Mouse (Mus musculus) urinary bladder, postnatal 25 days (tissue): ENCODE measurements at regions not wholly inside any gene's neighbourhood (a gene's known extent, or its start where the extent isn't known, plus 50 kb on each side); places are given as distances from the start of the nearest gene placed in this dataset.
"Not testable (repeated sequence)": the region's sequence is repeated elsewhere in the genome, so short reads cannot be mapped to it uniquely, and the experiment has no call there.

Experiments used
- DNase-seq: peaks from one replicate; pipeline ENCODE4 v3.0.0; 2022; ENCODE audit warnings: low spot score

- no peak for DNase-seq
These were observed 197.0 kb upstream of the Serp2 start for GRCm38 (mm10) chr14:76753734-76754133.

GRCm38 (mm10) chr14:76749178-76749577 is 192.5 kb upstream of the Serp2 start:
- no peak for DNase-seq

DNA sequence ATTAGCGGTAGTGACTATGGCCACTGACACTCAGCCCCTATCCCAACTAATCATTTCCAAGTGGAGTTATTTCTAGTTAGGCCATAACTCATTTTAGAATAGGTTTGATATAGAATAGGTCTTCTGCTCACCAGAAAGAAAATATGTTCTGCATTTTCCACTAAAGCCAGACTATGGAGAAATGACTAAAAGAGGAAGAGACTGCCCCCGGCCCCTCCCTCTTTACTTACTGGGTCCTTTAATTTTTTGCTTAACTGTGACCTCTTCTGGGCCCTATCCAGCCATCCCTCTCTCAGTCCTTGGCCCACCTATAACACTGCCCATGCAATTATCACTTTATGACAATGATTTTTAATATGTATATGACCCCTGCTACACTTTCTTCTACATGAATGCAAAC is 192.0 kb upstream of the Serp2 start:
- no peak for DNase-seq

DNA sequence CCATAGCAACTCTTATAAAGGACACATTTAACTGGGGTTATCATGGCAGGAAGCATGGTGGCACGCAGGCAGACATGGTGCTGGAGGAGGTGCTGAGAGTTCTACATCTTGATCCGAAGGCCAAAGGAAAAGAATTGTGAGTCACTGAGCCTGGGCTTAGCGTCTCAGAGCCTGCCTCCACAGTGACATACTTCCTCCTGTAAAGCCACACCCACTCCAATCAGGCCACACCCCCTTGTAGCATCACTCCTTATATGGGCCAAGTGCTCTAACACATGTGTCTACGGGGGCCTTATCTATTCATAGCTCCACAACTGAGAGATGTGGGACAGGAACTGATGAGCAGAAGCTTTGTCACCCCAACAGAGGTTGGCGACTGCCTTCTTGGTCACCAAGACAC is 191.1 kb upstream of the Serp2 start:
- no peak for DNase-seq

GRCm38 (mm10) chr14:76746282-76746681 is 189.6 kb upstream of the Serp2 start:
- DNase-seq: no peak

DNA sequence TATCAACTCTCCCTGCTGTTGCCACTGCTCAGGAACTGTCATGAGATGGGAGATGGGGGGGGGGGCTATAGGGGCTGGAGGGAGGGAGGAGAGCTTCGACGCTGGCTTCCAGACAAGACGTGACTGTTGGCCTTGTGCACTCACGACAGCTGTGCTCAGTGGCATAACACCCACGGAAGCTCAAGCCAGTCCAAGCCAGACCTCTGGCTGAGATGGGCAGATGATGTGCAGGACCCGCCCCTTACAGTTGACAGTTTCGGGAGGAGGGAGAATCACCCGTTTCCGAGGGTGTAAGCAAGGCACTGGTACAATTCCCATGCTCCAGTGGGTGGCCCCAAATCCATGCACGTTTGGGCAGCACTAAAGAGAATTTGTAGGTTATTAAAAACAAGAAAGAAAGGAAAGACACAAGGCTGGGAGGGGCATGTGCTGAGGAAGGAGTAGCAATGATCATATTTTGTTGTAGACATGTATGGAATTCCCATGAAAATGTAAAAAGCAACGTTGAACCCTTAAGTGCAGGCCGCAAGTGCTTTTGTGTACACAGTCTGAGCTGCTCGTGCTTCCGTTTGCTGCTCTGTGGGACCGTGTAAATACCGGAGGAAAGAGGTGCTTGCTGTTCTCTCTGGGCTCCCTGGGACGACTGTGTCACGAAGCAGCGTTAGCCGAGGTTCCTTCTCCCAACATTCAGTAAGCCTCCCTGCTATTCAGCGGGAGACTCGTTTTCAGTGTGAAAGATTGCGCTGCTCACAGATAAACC is 188.2 kb upstream of the Serp2 start:
- no peak for DNase-seq

DNA sequence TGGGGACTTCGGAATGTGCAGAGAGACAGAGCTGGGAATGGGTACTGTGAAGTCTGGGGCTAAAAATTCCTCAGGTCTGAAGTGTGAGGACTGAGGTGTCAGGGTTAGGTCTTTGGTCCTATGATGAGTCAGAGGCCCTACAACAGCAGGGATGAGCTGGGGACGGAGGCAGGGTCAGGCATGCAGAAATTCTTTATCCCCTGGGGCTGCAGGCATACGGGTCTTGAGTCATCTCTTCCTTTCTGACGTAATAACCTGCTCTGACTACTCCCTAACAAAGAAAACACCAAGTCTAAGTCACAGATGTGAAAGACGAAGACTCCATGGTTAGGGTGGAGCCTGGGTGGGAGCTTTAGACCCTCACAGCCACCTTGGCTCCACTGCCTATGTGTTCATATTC is 185.6 kb upstream of the Serp2 start:
- no peak for DNase-seq

DNA sequence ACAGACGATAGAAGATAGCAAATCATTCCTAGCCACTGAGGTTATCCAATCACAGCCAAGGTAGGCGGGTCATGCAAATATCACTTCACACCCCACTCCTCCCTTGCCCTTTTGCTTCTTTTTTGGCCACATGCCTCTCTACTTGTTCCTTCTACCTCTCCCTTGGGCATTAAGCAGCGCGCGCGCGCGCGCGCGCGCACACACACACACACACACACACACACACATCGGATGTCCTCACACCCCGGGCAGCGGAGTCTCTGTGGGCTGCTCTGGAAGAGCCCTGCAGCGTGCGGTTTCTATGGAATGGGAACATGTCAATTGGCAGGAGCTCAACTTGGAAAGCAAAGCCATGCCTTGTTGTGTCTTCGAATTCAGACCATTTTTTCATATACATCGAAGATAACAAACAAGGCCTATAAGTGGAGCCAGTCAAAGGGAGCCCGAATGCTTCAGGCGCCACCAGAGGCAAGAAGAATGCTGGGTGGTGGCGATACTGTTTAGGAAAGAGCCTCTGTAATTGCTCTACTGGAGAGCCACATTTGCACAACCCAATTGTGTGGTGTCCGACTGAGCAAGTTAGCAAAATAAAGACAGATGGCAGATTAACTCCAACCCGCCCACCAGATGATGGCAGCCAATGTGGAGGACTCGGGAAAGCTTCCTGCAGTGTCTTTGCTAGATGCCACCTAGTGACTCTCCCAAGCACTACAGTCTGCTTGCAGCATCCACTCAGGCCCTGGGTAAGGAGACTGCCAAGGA is 183.3 kb upstream of the Serp2 start:
- no peak for DNase-seq

GRCm38 (mm10) chr14:76735997-76736396 is 179.3 kb upstream of the Serp2 start:
- no peak for DNase-seq

DNA sequence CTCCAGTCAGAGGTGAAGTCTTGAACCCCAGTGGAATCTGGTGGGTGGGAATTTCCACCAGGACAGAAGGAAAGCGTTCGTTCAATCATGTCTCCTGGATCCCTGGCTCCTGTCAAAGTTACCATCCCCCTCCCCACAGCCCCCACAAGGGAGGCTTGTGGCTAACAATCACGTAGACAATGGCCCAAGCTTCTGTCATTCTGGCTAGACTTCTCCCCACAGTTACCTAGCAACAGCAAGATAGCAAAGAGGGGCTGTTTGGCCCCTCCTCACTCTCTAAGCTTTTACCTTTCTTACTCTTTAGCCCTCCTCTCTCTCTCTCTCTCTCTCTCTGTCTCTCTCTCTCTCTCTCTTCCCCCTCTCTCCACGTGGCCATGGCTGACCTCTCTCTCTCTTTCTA is 178.4 kb upstream of the Serp2 start:
- DNase-seq: no peak

GRCm38 (mm10) chr14:76733258-76733823 is 176.7 kb upstream of the Serp2 start:
- no peak for DNase-seq

DNA sequence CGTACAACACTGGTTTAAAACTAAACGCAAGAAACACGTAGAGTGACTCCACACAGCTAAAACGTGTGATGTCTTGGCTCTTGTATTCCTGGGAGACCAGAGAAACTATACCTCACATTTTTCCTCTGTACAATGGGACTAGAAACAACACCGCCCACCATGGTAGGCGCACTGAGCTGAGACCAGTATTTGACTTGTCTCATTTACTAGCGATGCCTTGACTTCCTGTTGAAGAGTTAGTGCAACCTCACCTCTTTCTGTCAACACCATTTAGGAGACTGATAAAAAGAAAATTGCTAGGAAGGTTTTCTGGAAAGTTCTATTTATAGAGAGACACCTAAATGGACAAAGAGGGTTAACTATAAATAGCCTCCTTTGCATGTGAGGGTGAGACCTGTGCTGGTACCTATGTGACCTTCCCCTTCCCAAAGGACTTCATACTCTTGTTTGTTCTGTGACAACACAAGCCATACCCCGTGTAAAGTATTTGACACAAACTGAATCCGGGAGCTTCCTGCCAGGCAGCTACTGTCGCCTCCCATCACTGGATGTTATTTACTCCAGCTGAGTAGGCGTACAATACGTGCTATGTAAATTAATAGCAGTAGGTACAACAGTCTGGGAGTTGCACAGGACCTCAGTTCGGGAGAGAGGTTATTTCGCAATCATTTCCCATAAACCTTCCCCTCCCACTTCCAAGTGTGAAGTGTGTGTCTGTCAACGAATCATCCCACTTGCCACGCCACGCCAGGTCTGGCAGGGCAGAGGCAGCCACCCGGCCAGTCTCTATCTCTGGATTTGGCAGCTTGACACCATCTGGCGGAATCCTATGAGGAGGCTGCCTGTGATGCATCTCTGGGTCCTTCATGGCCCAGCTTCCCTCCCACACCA is 174.7 kb upstream of the Serp2 start:
- no peak for DNase-seq

DNA sequence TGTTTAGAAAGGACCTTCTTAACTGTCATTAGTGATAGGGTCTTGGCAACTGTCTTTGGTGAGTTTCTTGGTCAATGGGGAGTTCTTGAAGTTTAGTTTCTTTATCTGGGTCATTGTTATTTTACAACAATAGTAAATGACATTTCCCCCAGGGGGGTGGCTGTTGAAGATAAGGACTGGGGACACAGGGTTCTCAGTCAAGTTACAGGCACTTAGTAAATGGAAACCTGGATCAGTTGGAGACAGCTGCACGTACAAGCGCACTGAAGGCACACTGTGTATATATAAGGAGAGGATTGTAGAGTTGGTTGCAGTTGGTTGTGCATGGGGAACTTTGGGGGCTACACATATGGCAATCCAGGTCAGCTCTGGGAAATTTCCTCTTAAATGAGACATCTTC is 169.2 kb upstream of the Serp2 start:
- no peak for DNase-seq

GRCm38 (mm10) chr14:76725231-76725630 is 168.5 kb upstream of the Serp2 start:
- not testable (repeated sequence) for DNase-seq

GRCm38 (mm10) chr14:76724826-76725225 is 168.1 kb upstream of the Serp2 start:
- DNase-seq: no peak

DNA sequence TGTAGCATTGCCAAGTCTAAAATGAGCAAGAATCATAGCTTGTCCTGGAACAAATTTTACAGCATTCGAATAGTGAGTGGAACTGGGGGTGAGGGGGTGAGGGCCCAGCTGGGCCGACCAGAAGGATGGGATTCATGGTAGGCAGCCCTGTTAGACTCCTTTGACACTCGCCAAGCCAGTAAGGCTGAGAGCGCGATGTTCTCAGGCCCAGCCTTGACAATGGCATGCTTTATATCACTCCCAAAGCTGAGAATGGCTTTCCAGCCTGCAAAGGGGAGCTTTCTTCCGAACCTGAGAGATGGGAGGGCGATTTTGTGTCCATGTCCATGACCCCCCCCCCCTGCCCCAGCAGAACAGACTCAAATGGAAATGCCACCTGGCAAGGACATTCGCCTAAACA is 167.7 kb upstream of the Serp2 start:
- no peak for DNase-seq

DNA sequence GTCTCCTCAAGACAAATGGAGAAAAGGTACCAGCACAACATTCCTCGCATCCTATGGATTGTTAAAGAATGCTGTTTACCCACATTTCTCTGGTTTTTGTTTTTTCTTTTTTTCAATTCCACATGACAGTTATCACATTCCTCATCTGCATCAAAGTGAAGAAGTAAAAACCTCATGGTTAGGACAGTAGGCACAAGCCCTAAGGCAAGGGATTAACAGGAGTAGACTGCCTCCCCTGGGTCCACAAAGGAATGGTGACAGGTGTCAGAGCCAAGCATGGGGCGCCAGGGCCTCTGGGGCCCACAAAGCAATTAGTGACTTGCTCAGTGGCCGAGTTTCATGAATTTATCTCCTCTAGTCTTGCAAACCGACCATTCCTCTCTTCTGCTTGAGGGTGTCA is 166.9 kb upstream of the Serp2 start:
- DNase-seq: no peak

DNA sequence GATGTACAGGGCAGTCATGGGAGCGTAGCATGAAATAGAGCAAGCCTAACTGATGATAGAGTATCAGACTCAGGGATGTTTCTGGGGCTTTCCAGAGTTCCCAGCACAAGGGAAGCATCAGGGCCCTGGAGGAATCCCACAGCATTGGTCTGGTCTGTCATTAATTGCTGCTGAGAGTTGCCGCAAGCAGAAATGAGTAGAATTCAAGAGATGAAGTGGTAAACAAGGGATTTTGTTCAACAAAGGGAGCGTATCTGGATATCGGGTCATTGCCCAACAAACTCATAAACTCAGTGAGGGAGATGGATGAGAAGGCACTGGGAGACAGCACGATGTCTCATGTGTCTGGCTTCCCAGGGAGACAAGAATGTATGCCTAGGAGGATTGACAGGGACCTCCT is 165.6 kb upstream of the Serp2 start:
- DNase-seq: no peak

GRCm38 (mm10) chr14:76721751-76722150 is 165.1 kb upstream of the Serp2 start:
- DNase-seq: no peak

DNA sequence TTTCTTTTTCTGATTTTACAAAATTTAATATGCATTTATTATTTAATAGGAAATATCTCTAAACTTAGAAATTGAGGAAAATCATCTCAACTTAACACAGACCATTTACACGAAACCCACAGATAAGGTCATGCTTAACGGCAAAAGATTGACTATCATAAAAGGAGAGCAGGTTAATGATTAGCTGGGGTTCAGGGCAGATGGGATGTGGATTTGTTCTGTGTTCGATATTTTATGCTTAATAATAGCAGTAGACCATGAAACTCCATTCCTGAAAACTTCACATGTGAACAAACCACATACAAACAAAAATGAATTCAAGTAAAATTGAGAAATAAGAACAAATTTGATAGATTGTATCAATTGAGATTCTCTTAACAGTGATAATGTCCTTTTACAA is 160.4 kb upstream of the Serp2 start:
- DNase-seq: no peak

DNA sequence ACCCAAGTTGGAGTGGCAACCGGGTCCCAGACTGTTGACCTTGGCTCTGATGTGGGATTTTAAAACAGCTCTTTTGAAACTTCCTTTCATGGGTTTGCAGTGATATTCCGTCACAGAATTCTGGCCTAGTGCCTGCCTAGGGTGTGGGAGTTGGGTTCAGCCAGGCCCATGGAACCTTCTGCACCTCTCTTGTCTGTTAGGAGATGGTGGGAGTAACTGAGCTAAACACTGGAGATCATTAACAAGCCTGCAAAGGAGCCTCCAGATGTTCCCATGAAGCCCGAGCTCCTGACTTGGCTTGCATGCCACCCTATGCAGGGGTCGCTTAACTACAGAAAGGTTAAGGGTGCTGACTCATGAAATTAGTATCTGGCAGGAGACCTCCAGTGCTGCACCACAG is 158.0 kb upstream of the Serp2 start:
- DNase-seq: no peak

- no peak for DNase-seq
These were observed 157.3 kb upstream of the Serp2 start for GRCm38 (mm10) chr14:76713946-76714345.
